Comparison of ENCODE assay signal across 23 mouse cellular contexts in genomic region chr1:85854475-85854874, GRCm38 (mm10). TPM values are rescaled to one million over a fixed set of nuclear protein-coding genes. Genes with fewer than 3 reads are reported as not detected.
DNase-seq lines count a peak whose midpoint lies in the region; ATAC-seq and TF ChIP-seq lines count a peak whose summit lies in the region.
"Had no signal": no experiment of that assay in that cellular context is flagged by ENCODE, and none has a peak within 500 bp of the region (broad histone marks: within the 10 kb centered on the region; RNA-seq: fewer than 3 reads in every experiment).

No protein-coding gene starts in this region.

- 80% methylated on average over 2 of the region's 2 CpGs for WGBS in kidney, postnatal 0 days
- 56% methylated on average over 2 of the region's 2 CpGs for WGBS in lung, embryonic 14.5 days

- H3K4me2 ChIP-seq in kidney, postnatal 0 days (ENCODE audit: low read length), result no peak overlapping the region
- H3K4me2 ChIP-seq in lung, embryonic 14.5 days, result no peak overlapping the region
- H3K4me2 ChIP-seq: embryonic facial prominence, embryonic 12.5 days; forebrain, embryonic 15.5 days; heart, embryonic 13.5 days; hindbrain, embryonic 14.5 days; limb, embryonic 13.5 days; stomach, embryonic 15.5 days had no signal

- no peak for TF ChIP-seq POLR2A in cortical plate, adult 2 months (IDR thresholded peaks at IDR 0.05; ENCODE audit: extremely low read depth, insufficient read depth, low read length)

- H3K27ac ChIP-seq in kidney, postnatal 0 days, result no peak overlapping the region
- no peak overlapping the region for H3K27ac ChIP-seq in lung, embryonic 14.5 days (ENCODE audit: low read depth)
- H3K27ac ChIP-seq in cortical plate, adult 2 months (ENCODE audit: insufficient read depth, low read length), result no peak overlapping the region
- H3K27ac ChIP-seq: embryonic facial prominence, embryonic 12.5 days; forebrain, embryonic 15.5 days; heart, embryonic 13.5 days; hindbrain, embryonic 14.5 days; limb, embryonic 13.5 days; stomach, embryonic 15.5 days had no signal

- H3K27me3 ChIP-seq in kidney, postnatal 0 days (ENCODE audit: insufficient read depth, low read length), result no peaks in the 10 kb centered on the region
- no peaks in the 10 kb centered on the region for H3K27me3 ChIP-seq in lung, embryonic 14.5 days (ENCODE audit: insufficient read depth, low read length)
- H3K27me3 ChIP-seq: embryonic facial prominence, embryonic 12.5 days; forebrain, embryonic 15.5 days; heart, embryonic 13.5 days; limb, embryonic 13.5 days; stomach, embryonic 15.5 days had no signal

- H3K9me3 ChIP-seq in kidney, postnatal 0 days (replicated peaks; ENCODE audit: low read length), result no peaks in the 10 kb centered on the region
- no peaks in the 10 kb centered on the region for H3K9me3 ChIP-seq in lung, embryonic 14.5 days (ENCODE audit: low read depth, low read length)
- H3K9me3 ChIP-seq: embryonic facial prominence, embryonic 12.5 days; forebrain, embryonic 15.5 days; G1E; heart, embryonic 13.5 days; limb, embryonic 13.5 days; stomach, embryonic 15.5 days had no signal

- H3K9ac ChIP-seq in kidney, postnatal 0 days (ENCODE audit: low read depth, low read length), result no peak overlapping the region
- no peak overlapping the region for H3K9ac ChIP-seq in lung, embryonic 14.5 days
- H3K9ac ChIP-seq: embryonic facial prominence, embryonic 12.5 days; forebrain, embryonic 15.5 days; heart, embryonic 13.5 days; hindbrain, embryonic 14.5 days; limb, embryonic 13.5 days; stomach, embryonic 15.5 days had no signal

- H3K4me1 ChIP-seq in kidney, postnatal 0 days (replicated peaks; ENCODE audit: insufficient read depth, low read length), result no peaks in the 10 kb centered on the region
- H3K4me1 ChIP-seq in lung, embryonic 14.5 days (ENCODE audit: insufficient read depth), result no peaks in the 10 kb centered on the region
- no peaks in the 10 kb centered on the region for H3K4me1 ChIP-seq in cortical plate, adult 2 months (ENCODE audit: control insufficient read depth, insufficient read depth, low read length)
- H3K4me1 ChIP-seq: forebrain, embryonic 15.5 days; limb, embryonic 13.5 days; stomach, embryonic 15.5 days had no signal

- no peak overlapping the region for H3K4me3 ChIP-seq in kidney, postnatal 0 days (replicated peaks; ENCODE audit: low read depth, low read length)
- no peak overlapping the region for H3K4me3 ChIP-seq in lung, embryonic 14.5 days (ENCODE audit: low read depth, low read length)
- no peak overlapping the region for H3K4me3 ChIP-seq in cortical plate, adult 2 months (ENCODE audit: insufficient read depth, low read length)
- H3K4me3 ChIP-seq: embryonic facial prominence, embryonic 12.5 days; erythroblast, embryonic 14.5 days; forebrain, embryonic 15.5 days; heart, embryonic 13.5 days; limb, embryonic 13.5 days; stomach, embryonic 15.5 days had no signal

- TF ChIP-seq CTCF in kidney, postnatal 0 days (IDR thresholded peaks at IDR 0.05; ENCODE audit: low read depth), result peak; percentile 38; the same call in 1 of the 2 replicates
- peak; percentile 25 for TF ChIP-seq CTCF in lung, embryonic 14.5 days (IDR thresholded peaks at IDR 0.05; ENCODE audit: low read depth)
- peak; percentile 32; the same call in 1 of the 2 replicates for TF ChIP-seq CTCF in cortical plate, adult 2 months (IDR thresholded peaks at IDR 0.05; ENCODE audit: extremely low read depth, insufficient read depth, low read length)

- peak; percentile 33 to 34 for DNase-seq in cerebellum, postnatal 10 days
- no peak for DNase-seq in cerebellum, adult 18-20 months
- DNase-seq in kidney, postnatal 0 days (ENCODE audit: low spot score), result no peak
- no peak for DNase-seq in kidney, adult 11 months
- no peak for DNase-seq in lung, embryonic 14.5 days
- no peak for DNase-seq in lung, adult 18-20 months
- DNase-seq: cerebellum, adult 9-10 months; heart, postnatal 36 days; kidney, adult 8-10 months; kidney, postnatal 25 days; midbrain, embryonic 14.5 days; thymus, adult 2 months had no signal

- no peak for ATAC-seq in kidney, postnatal 0 days (replicated peaks; ENCODE audit: low FRiP score, low read depth)
- ATAC-seq in lung, embryonic 14.5 days (ENCODE audit: insufficient read depth), result no peak
- no peak for ATAC-seq in activated CD4-positive, CD25-positive, alpha-beta regulatory T cell, adult 4 months
- ATAC-seq: CD4-positive, CD25-positive, alpha-beta regulatory T cell, adult 4 months had no signal

- peaks cover under 1% of the 10 kb centered on the region; the same call in 1 of the 2 replicates for H3K36me3 ChIP-seq in kidney, postnatal 0 days (ENCODE audit: insufficient read depth, low read length)
- H3K36me3 ChIP-seq in lung, embryonic 14.5 days (ENCODE audit: insufficient read depth), result peaks cover 11% of the 10 kb centered on the region

RNA-seq across cellular contexts. Expression of gene Itm2c, which starts 39.6 kb away (rescaled TPM):
- 256 TPM in 2 replicates for polyA plus RNA-seq in kidney, postnatal 0 days (2015; fragmentation: Nextera tagmentation; extraction: Ambion mirVana)
- 99.5 and 107 TPM in 2 replicates for polyA plus RNA-seq in lung, embryonic 14.5 days (2014; fragmentation: Nextera tagmentation; extraction: Ambion mirVana)
- polyA plus RNA-seq in cortical plate, adult 2 months (2012; rRNA removed), result 835 and 861 TPM in 2 replicates
- 100 to 1,000 TPM in 1 of 2 experiments, 10 to 100 TPM in 1; 75.8 to 126 TPM for polyA plus RNA-seq in activated CD4-positive, CD25-positive, alpha-beta regulatory T cell, adult 4 months (2017; shearing (Covaris generic))

Comparison
In these comparisons a context has a peak if more than half of its experiments do, and no peak if none do; other contexts are left out.
1. DNase-seq: peak in cerebellum, postnatal 10 days (2 of 2); none in cerebellum, adult 18-20 months (0 of 2), kidney, postnatal 0 days (single experiment), kidney, adult 11 months (single experiment), lung, embryonic 14.5 days (single experiment) and lung, adult 18-20 months (0 of 2).
2. Peak in every context shown above with its lines, with median percentiles within 50 percentile points of each other: CTCF ChIP-seq.